9 mouse cellular contexts compared by ENCODE assay signal in the genomic region with DNA sequence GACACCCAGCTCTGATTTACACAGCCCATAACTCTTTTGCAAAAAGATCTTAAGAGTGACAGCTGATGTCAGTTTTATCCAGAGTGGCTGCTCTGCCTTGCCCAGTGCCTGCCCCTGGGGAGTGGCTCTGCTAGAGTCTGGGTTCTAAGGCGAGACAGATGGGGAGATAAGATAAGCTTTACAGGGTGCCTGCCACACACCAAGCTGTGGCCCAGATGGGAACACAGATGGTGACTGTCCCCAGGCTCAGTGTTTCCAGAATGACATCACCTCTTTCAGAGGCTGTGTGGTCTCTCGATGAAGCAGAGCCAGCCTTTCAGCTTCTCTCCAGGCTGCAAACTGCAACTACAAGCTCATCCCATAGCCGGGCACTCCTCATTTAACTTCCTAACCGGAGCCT. TPM values are rescaled to one million over a fixed set of nuclear protein-coding genes. Genes with fewer than 3 reads are reported as not detected.
DNase-seq lines count a peak whose midpoint lies in the region; ATAC-seq lines count a peak whose summit lies in the region.
"Had no signal": no experiment of that assay in that cellular context is flagged by ENCODE, and none has a peak within 500 bp of the region (broad histone marks: within the 10 kb centered on the region; RNA-seq: fewer than 3 reads in every experiment).

No protein-coding gene starts in this region.

- H3K4me2 ChIP-seq in embryonic facial prominence, embryonic 15.5 days (replicated peaks), result no peak overlapping the region
- H3K4me2 ChIP-seq in midbrain, embryonic 13.5 days (replicated peaks), result no peak overlapping the region
- H3K4me2 ChIP-seq: limb, embryonic 15.5 days had no signal

- no peak overlapping the region for H3K27ac ChIP-seq in embryonic facial prominence, embryonic 15.5 days (replicated peaks)
- H3K27ac ChIP-seq in midbrain, embryonic 13.5 days, result 0 out of 2 replicates have a peak overlapping the region, but pooled peaks have one; percentile 12
- H3K27ac ChIP-seq: limb, embryonic 15.5 days had no signal

- ATAC-seq in embryonic facial prominence, embryonic 15.5 days (ENCODE audit: insufficient number of reproducible peaks, low FRiP score, low TSS enrichment, low read depth), result peak; percentile 40; the same call in 1 of the 2 replicates
- peak; percentile 83 for ATAC-seq in midbrain, embryonic 13.5 days

- H3K4me1 ChIP-seq in embryonic facial prominence, embryonic 15.5 days, result peaks cover 10% of the 10 kb centered on the region; the same call in 1 of the 2 replicates
- H3K4me1 ChIP-seq in midbrain, embryonic 13.5 days (replicated peaks), result peaks cover 26% of the 10 kb centered on the region

- WGBS in embryonic facial prominence, embryonic 15.5 days, result 44% methylated on average over 4 of the region's 4 CpGs
- 39% methylated on average over 4 of the region's 4 CpGs for WGBS in midbrain, embryonic 13.5 days

- DNase-seq in 416B (ENCODE audit: low read depth), result peak; percentile 69
- peak; percentile 73 for DNase-seq in MN1 (ENCODE audit: low spot score)
- peak; percentile 66 to 67 for DNase-seq in layer of hippocampus, postnatal 10 days (ENCODE audit: low spot score in 2 of 2)
- DNase-seq in adrenal gland, postnatal 4 days (ENCODE audit: low spot score in 2 of 2), result no peak
- no peak for DNase-seq in lung, postnatal 25 days (ENCODE audit: low spot score)
- no peak for DNase-seq in spleen, postnatal 36 days (ENCODE audit: low spot score in 2 of 2)

- no peaks in the 10 kb centered on the region for H3K9me3 ChIP-seq in embryonic facial prominence, embryonic 15.5 days (replicated peaks)
- no peaks in the 10 kb centered on the region for H3K9me3 ChIP-seq in midbrain, embryonic 13.5 days
- H3K9me3 ChIP-seq: limb, embryonic 15.5 days had no signal

- no peak overlapping the region for H3K9ac ChIP-seq in embryonic facial prominence, embryonic 15.5 days
- H3K9ac ChIP-seq in midbrain, embryonic 13.5 days (replicated peaks), result no peak overlapping the region
- H3K9ac ChIP-seq: limb, embryonic 15.5 days had no signal

- peaks cover 35% of the 10 kb centered on the region for H3K36me3 ChIP-seq in embryonic facial prominence, embryonic 15.5 days
- peaks cover 32% of the 10 kb centered on the region for H3K36me3 ChIP-seq in midbrain, embryonic 13.5 days

- no peaks in the 10 kb centered on the region for H3K27me3 ChIP-seq in embryonic facial prominence, embryonic 15.5 days
- H3K27me3 ChIP-seq in midbrain, embryonic 13.5 days, result no peaks in the 10 kb centered on the region
- H3K27me3 ChIP-seq: limb, embryonic 15.5 days had no signal

- H3K4me3 ChIP-seq in embryonic facial prominence, embryonic 15.5 days (replicated peaks), result no peak overlapping the region
- H3K4me3 ChIP-seq in midbrain, embryonic 13.5 days (replicated peaks), result no peak overlapping the region
- H3K4me3 ChIP-seq: limb, embryonic 15.5 days had no signal

RNA-seq across cellular contexts. Expression of gene Cog7, which starts 41.8 kb away (rescaled TPM):
- 24.4 and 24.8 TPM in 2 replicates for polyA plus RNA-seq in embryonic facial prominence, embryonic 15.5 days (2015; fragmentation: Nextera tagmentation; extraction: Ambion mirVana)
- 10 to 100 TPM; 33.7 to 34.6 TPM for total RNA-seq in layer of hippocampus, postnatal 10 days (2021)
- 20.6 TPM in 2 replicates for polyA plus RNA-seq in midbrain, embryonic 13.5 days (2015; fragmentation: Nextera tagmentation; extraction: Ambion mirVana)
- total RNA-seq in adrenal gland, postnatal 4 days (2021), result 10 to 100 TPM; 31.1 to 32.6 TPM

Comparison
In these comparisons a context has a peak if more than half of its experiments do, and no peak if none do; other contexts are left out.
1. DNase-seq: peak in 416B (single experiment), MN1 (single experiment) and layer of hippocampus, postnatal 10 days (2 of 2); none in adrenal gland, postnatal 4 days (0 of 2), lung, postnatal 25 days (single experiment) and spleen, postnatal 36 days (0 of 2).